Mouse (Mus musculus) ES-Bruce4 (cell line): ENCODE data around the gene Eif4enif1.

Source experiments
- CTCF ChIP-seq: IDR thresholded peaks from one replicate; pipeline ENCODE4 v1.8.1; 2011; ENCODE audit warnings: low read depth, low read length
- EP300 ChIP-seq: IDR thresholded peaks from 2 replicates; pipeline ENCODE4 v1.6.1; 2011; ENCODE audit warnings: low read depth, low read length; ENCODE audit not compliant: insufficient read depth
- POLR2A ChIP-seq: IDR thresholded peaks from one replicate; pipeline ENCODE4 v1.8.1; 2011; ENCODE audit warnings: low read length; ENCODE audit not compliant: insufficient read depth

DNA sequence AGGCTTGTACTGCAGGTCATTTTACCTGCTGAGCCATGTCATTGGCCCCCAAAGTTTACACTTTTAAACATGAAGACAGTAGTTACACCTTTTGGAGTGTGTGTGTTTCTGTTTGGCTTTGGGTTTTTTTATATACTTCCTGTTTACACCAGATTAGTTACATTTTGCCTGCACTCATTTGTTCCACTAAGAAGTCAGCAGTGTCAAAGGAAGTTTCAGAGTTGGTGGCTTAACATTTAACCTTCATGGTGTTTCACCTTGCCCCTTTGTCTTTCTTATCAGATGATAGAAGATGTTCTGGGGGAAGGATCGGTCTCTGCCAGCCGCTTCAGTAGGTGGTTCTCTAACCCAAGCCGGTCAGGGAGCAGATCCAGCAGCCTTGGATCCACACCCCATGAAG lies 24.9 kb downstream of the Eif4enif1 start:
- no peak for TF ChIP-seq CTCF
- no peak for TF ChIP-seq POLR2A
- TF ChIP-seq EP300, result no peak
